Mouse (Mus musculus) ES-Bruce4 (cell line): ENCODE results near the gene Tmem108. TPM values are rescaled to one million over a fixed set of nuclear protein-coding genes. Genes with fewer than 3 reads are reported as not detected.

Experiments
- H3K27ac ChIP-seq: 2 replicates; pipeline ENCODE4 v1.5.1; 2012; ENCODE audit warnings: low read length, inconsistent platforms; ENCODE audit not compliant: insufficient read depth
- H3K27me3 ChIP-seq: 2 replicates; pipeline ENCODE4 v1.6.1; 2012; ENCODE audit warnings: mild to moderate bottlenecking, low read length, inconsistent platforms; ENCODE audit not compliant: control insufficient read depth, poor library complexity, insufficient read depth, severe bottlenecking
- H3K36me3 ChIP-seq: 2 replicates; pipeline ENCODE4 v1.6.1; 2012; ENCODE audit warnings: inconsistent platforms, mild to moderate bottlenecking, low read length, moderate library complexity; ENCODE audit not compliant: control insufficient read depth, poor library complexity, insufficient read depth, severe bottlenecking
- H3K4me1 ChIP-seq: one replicate; pipeline ENCODE4 v1.8.1; 2011; ENCODE audit warnings: low read length; ENCODE audit not compliant: control insufficient read depth, insufficient read depth
- H3K4me3 ChIP-seq: 2 replicates; pipeline ENCODE4 v1.5.1; 2011; ENCODE audit warnings: low read depth, mild to moderate bottlenecking, low read length
- H3K9ac ChIP-seq: 2 replicates; pipeline ENCODE4 v1.6.1; 2012; ENCODE audit warnings: low read depth, mild to moderate bottlenecking, inconsistent platforms; ENCODE audit not compliant: poor library complexity, severe bottlenecking
- H3K9me3 ChIP-seq: replicated peaks from 2 replicates; pipeline ENCODE4 v1.6.1; 2012; ENCODE audit warnings: mild to moderate bottlenecking, low read length, inconsistent platforms; ENCODE audit not compliant: control insufficient read depth, poor library complexity, insufficient read depth, severe bottlenecking
- CTCF ChIP-seq: IDR thresholded peaks from one replicate; pipeline ENCODE4 v1.8.1; 2011; ENCODE audit warnings: low read depth, low read length
- EP300 ChIP-seq: IDR thresholded peaks from 2 replicates; pipeline ENCODE4 v1.6.1; 2011; ENCODE audit warnings: low read depth, low read length; ENCODE audit not compliant: insufficient read depth
- POLR2A ChIP-seq: IDR thresholded peaks from one replicate; pipeline ENCODE4 v1.8.1; 2011; ENCODE audit warnings: low read length; ENCODE audit not compliant: insufficient read depth
- polyA plus RNA-seq: library from polyadenylated mRNA; stranded (reverse); fragments of >200 nt; gene quantifications from 2 replicates; pipeline ENCODE4 v1.2.4, GENCODE M21; 2011; ENCODE audit warnings: low read depth; ENCODE audit not compliant: missing spikeins, insufficient read depth, insufficient read length

The Tmem108 gene
- polyA plus RNA-seq, 1 experiment = 2.1 TPM

DNA sequence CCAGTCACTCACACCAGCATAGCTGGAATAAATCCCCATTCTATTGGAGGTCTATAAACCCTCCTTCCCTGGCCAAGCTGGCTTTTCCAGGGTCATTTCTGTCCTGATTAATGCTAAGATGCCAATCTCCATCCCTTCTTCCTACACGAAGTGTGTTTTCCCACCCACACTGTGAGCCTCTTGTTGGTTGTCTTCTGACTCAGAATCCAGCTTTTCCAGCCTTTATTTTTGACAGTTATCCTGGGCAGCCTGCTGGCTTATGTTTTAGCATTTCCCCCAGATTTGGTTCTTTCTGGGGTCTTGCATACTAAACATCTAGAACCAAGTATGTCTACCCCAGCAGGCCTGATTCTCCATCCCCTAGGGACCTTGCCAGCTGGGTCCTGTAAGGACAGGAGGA, 217.0 kb downstream of the Tmem108 start:
- H3K9me3 ChIP-seq = no peaks in the 10 kb centered on the region
- H3K27ac ChIP-seq = no peak overlapping the region
- no peak overlapping the region for H3K9ac ChIP-seq
- H3K27me3 ChIP-seq = no peaks in the 10 kb centered on the region
- no peaks in the 10 kb centered on the region for H3K36me3 ChIP-seq
- no peak overlapping the region for H3K4me3 ChIP-seq
- no peak for TF ChIP-seq CTCF
- no peaks in the 10 kb centered on the region for H3K4me1 ChIP-seq

DNA sequence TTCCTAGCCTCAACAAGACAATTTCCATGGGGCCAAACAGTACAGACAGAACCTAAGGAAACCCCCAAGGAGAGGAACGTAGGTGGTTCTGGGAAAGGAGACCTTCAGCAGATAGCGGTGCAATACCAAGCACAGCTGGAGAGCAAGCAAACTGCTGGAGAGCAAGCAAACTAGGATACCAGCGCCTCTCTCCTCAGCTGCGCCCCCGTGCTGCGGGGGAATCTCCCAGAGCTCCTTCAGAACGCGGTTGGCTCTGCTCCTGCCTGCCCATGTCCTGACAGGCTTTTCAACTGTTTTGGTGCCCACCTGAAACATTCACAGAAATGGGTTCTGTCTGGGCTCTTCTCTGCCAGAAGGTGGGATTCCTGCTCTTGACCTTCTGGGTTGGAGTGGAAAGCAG, 221.1 kb downstream of the Tmem108 start:
- TF ChIP-seq CTCF = no peak
- TF ChIP-seq EP300 = no peak
- no peak for TF ChIP-seq POLR2A
- no peaks in the 10 kb centered on the region for H3K27me3 ChIP-seq
- no peaks in the 10 kb centered on the region for H3K9me3 ChIP-seq
- no peaks in the 10 kb centered on the region for H3K4me1 ChIP-seq
- H3K4me3 ChIP-seq = no peak overlapping the region
- no peak overlapping the region for H3K27ac ChIP-seq
- no peaks in the 10 kb centered on the region for H3K36me3 ChIP-seq
- H3K9ac ChIP-seq = no peak overlapping the region

DNA sequence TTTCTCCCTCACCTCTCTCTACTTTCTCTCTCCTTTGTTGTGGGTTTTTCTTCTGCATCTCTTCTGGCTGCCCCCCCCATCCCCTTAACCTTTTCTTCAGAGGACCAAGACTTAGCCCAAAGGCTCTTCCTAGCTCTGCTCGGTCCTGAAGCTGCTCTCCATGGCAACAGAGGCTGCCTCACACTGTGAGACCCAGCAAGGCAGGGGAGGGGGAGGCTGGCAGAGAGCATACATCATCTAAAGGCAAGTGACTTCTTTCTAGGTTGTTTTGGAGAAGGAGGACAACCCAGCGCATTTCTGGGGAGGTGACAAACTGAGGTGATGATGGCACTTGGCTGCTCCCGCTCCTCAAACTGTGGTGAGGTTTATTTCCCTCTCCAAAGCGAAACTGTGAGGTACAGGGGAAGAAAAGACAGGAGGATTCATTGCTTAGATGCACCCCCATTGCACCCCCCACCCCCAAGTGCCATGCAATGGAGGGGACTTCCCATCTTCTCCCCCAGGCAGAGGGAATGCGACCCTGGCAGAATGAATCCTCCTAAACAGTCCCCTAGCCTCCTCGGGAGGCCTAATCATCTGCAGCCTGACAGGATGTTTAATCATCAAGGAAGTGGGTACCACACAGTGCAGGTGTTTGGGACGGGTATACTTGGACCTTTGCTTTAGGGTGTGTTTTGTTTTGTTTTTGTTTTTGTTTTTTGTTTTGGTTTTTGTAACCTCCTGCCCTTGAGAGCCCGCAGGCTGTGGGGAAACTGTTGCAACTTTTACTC, 223.4 kb downstream of the Tmem108 start:
- Histone ChIP-seq H3K27ac (no peak overlapping the region), H3K4me3 (no peak overlapping the region), H3K36me3 (no peaks in the 10 kb centered on the region), H3K4me1 (no peaks in the 10 kb centered on the region), H3K9ac (no peak overlapping the region), H3K27me3 (no peaks in the 10 kb centered on the region), H3K9me3 (no peaks in the 10 kb centered on the region)
- no peak for TF ChIP-seq CTCF
- TF ChIP-seq EP300 = no peak
- TF ChIP-seq POLR2A = no peak

GRCm38 (mm10) chr9:103536059-103536634, 225.5 kb downstream of the Tmem108 start:
- no peak overlapping the region for H3K27ac ChIP-seq
- H3K9me3 ChIP-seq = no peaks in the 10 kb centered on the region
- no peaks in the 10 kb centered on the region for H3K36me3 ChIP-seq
- H3K4me1 ChIP-seq = no peaks in the 10 kb centered on the region
- no peaks in the 10 kb centered on the region for H3K27me3 ChIP-seq
- peak overlapping the region; percentile 70 for H3K4me3 ChIP-seq
- H3K9ac ChIP-seq = no peak overlapping the region
- TF ChIP-seq POLR2A = no peak
- TF ChIP-seq EP300 = no peak
- no peak for TF ChIP-seq CTCF

DNA sequence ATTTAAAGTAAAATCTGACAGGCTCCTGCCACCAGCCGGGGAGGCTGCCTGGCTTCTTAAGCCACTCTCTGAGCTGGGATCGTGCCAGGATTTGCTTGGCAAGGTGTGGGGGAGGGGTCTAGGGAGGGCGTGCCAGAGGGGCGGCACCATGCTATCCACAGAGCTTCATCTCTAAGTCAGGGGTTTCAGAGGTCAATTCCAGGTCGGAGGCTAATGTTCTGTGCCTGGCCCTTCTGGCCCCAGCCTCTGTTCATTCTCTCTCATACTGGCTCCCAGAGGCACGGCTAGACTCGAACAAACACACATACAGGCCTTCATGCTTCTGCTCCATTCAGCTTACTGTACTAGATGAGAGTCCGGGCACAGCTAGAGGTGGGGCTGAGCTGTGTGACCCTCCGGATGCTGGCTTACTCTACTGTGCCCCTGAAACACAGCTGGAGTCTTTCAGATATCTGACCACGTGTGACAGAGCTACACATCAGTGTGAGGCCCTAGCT, 236.5 kb downstream of the Tmem108 start:
- H3K27ac ChIP-seq = no peak overlapping the region
- H3K27me3 ChIP-seq = no peaks in the 10 kb centered on the region
- no peaks in the 10 kb centered on the region for H3K9me3 ChIP-seq
- H3K4me3 ChIP-seq = no peak overlapping the region
- H3K4me1 ChIP-seq = peaks cover 8% of the 10 kb centered on the region
- H3K9ac ChIP-seq = no peak overlapping the region
- TF ChIP-seq EP300 = no peak
- no peak for TF ChIP-seq POLR2A
- H3K36me3 ChIP-seq = no peaks in the 10 kb centered on the region

GRCm38 (mm10) chr9:103524600-103524999, 237.0 kb downstream of the Tmem108 start:
- no peaks in the 10 kb centered on the region for H3K9me3 ChIP-seq
- no peak overlapping the region for H3K9ac ChIP-seq
- peaks cover 8% of the 10 kb centered on the region for H3K4me1 ChIP-seq
- H3K27me3 ChIP-seq = no peaks in the 10 kb centered on the region
- no peak overlapping the region for H3K4me3 ChIP-seq
- no peak overlapping the region for H3K27ac ChIP-seq
- H3K36me3 ChIP-seq = no peaks in the 10 kb centered on the region
- TF ChIP-seq CTCF (no peak), EP300 (no peak), POLR2A (no peak)
